Mouse (Mus musculus) midbrain, embryonic 13.5 days (tissue): ENCODE measurements around the gene Prdx1. TPM values are rescaled to one million over a fixed set of nuclear protein-coding genes. Genes with fewer than 3 reads are reported as not detected.
"Not testable (repeated sequence)": the region's sequence is repeated elsewhere in the genome, so short reads cannot be mapped to it uniquely, and the experiment has no call there.

Experiments used
- ATAC-seq: fragments of 200-750 bp; cut with Nextera tagmentation; 2 replicates; pipeline ENCODE4 v1.8.0; 2017; ENCODE audit warnings: mild to moderate bottlenecking, moderate TSS enrichment, moderate library complexity
- H3K27ac ChIP-seq: fragments of 300-500 bp; sonication (generic); 2 replicates; pipeline ENCODE4 v1.5.1; 2015; ENCODE audit warnings: inconsistent platforms, mild to moderate bottlenecking, moderate library complexity
- H3K27me3 ChIP-seq: fragments of 300-500 bp; sonication (generic); 2 replicates; pipeline ENCODE4 v1.6.1; 2015; ENCODE audit warnings: mild to moderate bottlenecking, inconsistent platforms
- H3K36me3 ChIP-seq: fragments of 300-500 bp; sonication (generic); 2 replicates; pipeline ENCODE4 v1.6.1; 2015; ENCODE audit warnings: mild to moderate bottlenecking, inconsistent platforms
- H3K4me1 ChIP-seq: fragments of 300-500 bp; sonication (generic); replicated peaks from 2 replicates; pipeline ENCODE4 v1.6.1; 2015; ENCODE audit warnings: inconsistent platforms
- H3K4me2 ChIP-seq: fragments of 300-500 bp; sonication (generic); replicated peaks from 2 replicates; pipeline ENCODE4 v1.6.1; 2015; ENCODE audit warnings: moderate library complexity, mild to moderate bottlenecking, inconsistent platforms
- H3K4me3 ChIP-seq: fragments of 300-500 bp; sonication (generic); replicated peaks from 2 replicates; pipeline ENCODE4 v1.5.1; 2015; ENCODE audit warnings: mild to moderate bottlenecking, inconsistent platforms
- H3K9ac ChIP-seq: fragments of 300-500 bp; sonication (generic); replicated peaks from 2 replicates; pipeline ENCODE4 v1.6.1; 2015; ENCODE audit warnings: mild to moderate bottlenecking, inconsistent platforms
- H3K9me3 ChIP-seq: fragments of 300-500 bp; sonication (generic); 2 replicates; pipeline ENCODE4 v1.6.1; 2016; ENCODE audit warnings: mild to moderate bottlenecking, inconsistent platforms
- WGBS: fragments of 180-500 bp; shearing (Covaris S2); methylation state at CpG from one replicate; pipeline ENCODE4 v1.1.7; 2015; 5-methylcytosine and 5-hydroxymethylcytosine counted together
- polyA plus RNA-seq: library from polyadenylated mRNA; unstranded; fragments of >200 nt; fragmentation: Nextera tagmentation; extraction: Ambion mirVana; gene quantifications from 2 replicates; pipeline ENCODE4 v1.2.1, GENCODE M21; 2015

The Prdx1 gene
- polyA plus RNA-seq, 1 experiment from 2014 or later, result 516 TPM

DNA sequence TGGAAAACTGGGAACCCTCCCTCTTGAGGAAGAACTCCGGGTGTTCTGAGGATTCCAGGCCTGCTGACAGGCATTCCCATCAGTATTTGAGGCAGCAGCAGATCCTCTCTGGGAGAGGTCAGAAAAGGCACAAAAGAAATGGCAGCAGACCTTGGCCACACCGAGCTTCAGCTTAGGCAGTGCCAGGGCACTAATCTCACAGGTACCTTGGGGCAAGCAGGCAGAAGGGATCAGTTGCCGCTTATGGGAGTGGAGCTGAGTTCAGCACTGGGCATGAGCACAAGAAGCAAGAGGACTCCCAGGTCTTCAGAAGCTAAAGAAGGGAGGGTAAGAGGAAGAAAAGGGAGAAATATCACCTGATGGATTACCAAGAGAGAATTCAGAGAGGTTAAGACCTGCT is 27.4 kb upstream of the Prdx1 start:
- no peak overlapping the region for H3K27ac ChIP-seq
- no peaks in the 10 kb centered on the region for H3K9me3 ChIP-seq
- 37% methylated on average over 3 of the region's 3 CpGs for WGBS
- no peak overlapping the region for H3K4me3 ChIP-seq
- no peak overlapping the region for H3K9ac ChIP-seq
- no peaks in the 10 kb centered on the region for H3K27me3 ChIP-seq
- H3K4me2 ChIP-seq, result no peak overlapping the region
- no peaks in the 10 kb centered on the region for H3K4me1 ChIP-seq
- no peak for ATAC-seq
- no peaks in the 10 kb centered on the region for H3K36me3 ChIP-seq

GRCm38 (mm10) chr4:116659474-116659873 is 25.9 kb upstream of the Prdx1 start:
- 87% methylated on average over 2 of the region's 2 CpGs for WGBS
- ATAC-seq, result no peak
- H3K9me3 ChIP-seq, result no peaks in the 10 kb centered on the region

GRCm38 (mm10) chr4:116659916-116660315 is 25.4 kb upstream of the Prdx1 start:
- H3K27ac ChIP-seq, ATAC-seq, H3K4me3 ChIP-seq, H3K36me3 ChIP-seq, H3K9ac ChIP-seq, H3K27me3 ChIP-seq, H3K4me2 ChIP-seq, H3K9me3 ChIP-seq, H3K4me1 ChIP-seq: not testable (repeated sequence)
- WGBS, result 90% methylated on average over 6 of the region's 6 CpGs

More at GRCm38 (mm10) chr4:116659474-116659873, 25.9 kb upstream of the Prdx1 start:
- Histone ChIP-seq H3K4me1 (no peaks in the 10 kb centered on the region), H3K27me3 (no peaks in the 10 kb centered on the region), H3K9ac (no peak overlapping the region), H3K4me3 (no peak overlapping the region), H3K36me3 (no peaks in the 10 kb centered on the region), H3K27ac (no peak overlapping the region), H3K4me2 (no peak overlapping the region)

DNA sequence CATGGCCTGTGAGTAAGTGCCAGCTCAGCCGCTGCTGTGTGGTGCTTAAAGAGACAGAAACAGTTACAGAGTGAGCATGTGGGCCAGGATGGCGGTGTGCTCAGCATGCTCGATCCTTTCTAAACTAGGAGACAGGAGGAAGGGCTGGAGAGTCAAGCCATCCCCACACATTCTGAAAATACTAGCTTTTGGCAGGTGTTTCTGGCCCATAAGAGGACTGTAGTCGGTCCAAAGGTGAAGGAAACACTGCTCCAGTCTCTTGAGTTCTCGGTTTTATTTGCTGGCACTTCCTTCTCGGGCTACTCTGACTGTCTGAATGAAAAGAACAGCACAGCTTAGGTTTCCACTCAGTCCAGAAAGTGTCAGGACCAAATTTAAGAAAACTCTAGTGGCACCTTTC is 24.5 kb upstream of the Prdx1 start:
- WGBS, result 79% methylated on average over 6 of the region's 6 CpGs
- ATAC-seq, result no peak

GRCm38 (mm10) chr4:116661998-116662397 is 23.3 kb upstream of the Prdx1 start:
- 96% methylated on average over 1 of the region's 1 CpGs for WGBS
- no peaks in the 10 kb centered on the region for H3K9me3 ChIP-seq
- H3K9ac ChIP-seq, result no peak overlapping the region
- no peaks in the 10 kb centered on the region for H3K36me3 ChIP-seq
- H3K27me3 ChIP-seq, result no peaks in the 10 kb centered on the region
- ATAC-seq, result no peak
- H3K4me3 ChIP-seq, result no peak overlapping the region
- H3K4me1 ChIP-seq, result no peaks in the 10 kb centered on the region
- H3K4me2 ChIP-seq, result no peak overlapping the region
- H3K27ac ChIP-seq, result no peak overlapping the region

More for the DNA sequence above, 24.5 kb upstream of the Prdx1 start:
- Histone ChIP-seq H3K9ac (no peak overlapping the region), H3K9me3 (no peaks in the 10 kb centered on the region), H3K27ac (no peak overlapping the region), H3K4me1 (no peaks in the 10 kb centered on the region), H3K36me3 (no peaks in the 10 kb centered on the region), H3K27me3 (no peaks in the 10 kb centered on the region), H3K4me2 (no peak overlapping the region), H3K4me3 (no peak overlapping the region)

DNA sequence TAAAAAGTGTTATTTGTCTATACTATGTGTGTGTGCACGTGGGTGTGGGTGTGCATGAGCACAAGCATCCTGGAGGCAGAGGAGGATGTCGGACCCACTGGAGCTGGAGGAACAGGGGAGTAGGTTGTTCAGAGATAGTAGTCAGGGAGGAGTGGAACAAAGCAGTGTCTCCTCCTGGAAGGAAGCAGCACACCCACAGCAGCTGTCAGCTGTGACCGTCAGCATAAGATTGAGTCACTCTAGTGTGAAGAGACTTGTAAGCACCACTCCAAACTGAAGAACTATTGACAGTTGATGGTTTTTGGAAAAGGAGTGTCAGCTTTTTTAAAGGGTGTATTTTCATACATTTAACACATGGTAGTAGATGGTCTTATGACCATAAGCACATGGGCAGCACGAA is 18.7 kb upstream of the Prdx1 start:
- Histone ChIP-seq H3K9me3 (no peaks in the 10 kb centered on the region), H3K4me3 (no peak overlapping the region), H3K27me3 (no peaks in the 10 kb centered on the region), H3K9ac (no peak overlapping the region), H3K36me3 (no peaks in the 10 kb centered on the region), H3K27ac (no peak overlapping the region), H3K4me1 (no peaks in the 10 kb centered on the region), H3K4me2 (no peak overlapping the region)
- ATAC-seq, result no peak
- 70% methylated on average over 4 of the region's 4 CpGs for WGBS

DNA sequence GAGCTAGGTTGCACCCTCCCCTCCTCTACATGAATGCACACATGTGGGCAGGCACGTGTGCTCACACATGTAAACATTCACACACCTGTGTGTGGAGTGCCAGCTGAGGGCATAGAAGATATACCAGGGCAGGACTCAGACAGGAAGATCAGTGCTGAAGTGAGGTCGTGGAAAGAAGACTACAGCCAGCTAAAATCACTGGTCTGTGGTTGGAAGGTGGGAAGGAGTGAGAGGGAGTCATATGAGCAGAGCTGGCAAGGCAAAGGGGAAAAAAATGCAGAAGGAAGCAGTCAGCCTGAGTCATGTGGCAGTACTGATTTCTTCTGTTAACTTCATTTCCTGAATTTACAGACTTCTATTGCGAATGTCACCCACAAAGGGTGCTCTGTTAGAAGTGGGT is 17.2 kb upstream of the Prdx1 start:
- Histone ChIP-seq H3K9me3 (no peaks in the 10 kb centered on the region), H3K36me3 (no peaks in the 10 kb centered on the region), H3K9ac (no peak overlapping the region), H3K27me3 (no peaks in the 10 kb centered on the region), H3K4me3 (no peak overlapping the region), H3K4me2 (no peak overlapping the region), H3K27ac (no peak overlapping the region), H3K4me1 (no peaks in the 10 kb centered on the region)
- 71% methylated on average over 3 of the region's 3 CpGs for WGBS
- no peak for ATAC-seq

- H3K4me3 ChIP-seq, result no peak overlapping the region
- ATAC-seq, result no peak
- no peaks in the 10 kb centered on the region for H3K4me1 ChIP-seq
- 56% methylated on average over 2 of the region's 2 CpGs for WGBS
- no peaks in the 10 kb centered on the region for H3K9me3 ChIP-seq
- no peaks in the 10 kb centered on the region for H3K36me3 ChIP-seq
- no peak overlapping the region for H3K9ac ChIP-seq
- no peaks in the 10 kb centered on the region for H3K27me3 ChIP-seq
- no peak overlapping the region for H3K4me2 ChIP-seq
- no peak overlapping the region for H3K27ac ChIP-seq
Measured at GRCm38 (mm10) chr4:116669291-116669690, 16.1 kb upstream of the Prdx1 start.

- Histone ChIP-seq H3K9me3 (no peaks in the 10 kb centered on the region), H3K4me3 (no peak overlapping the region), H3K9ac (no peak overlapping the region), H3K4me2 (no peak overlapping the region), H3K27ac (no peak overlapping the region), H3K27me3 (no peaks in the 10 kb centered on the region), H3K4me1 (no peaks in the 10 kb centered on the region), H3K36me3 (no peaks in the 10 kb centered on the region)
- no peak for ATAC-seq
- 82% methylated on average over 2 of the region's 2 CpGs for WGBS
Measured at GRCm38 (mm10) chr4:116672785-116673184, 12.6 kb upstream of the Prdx1 start.

DNA sequence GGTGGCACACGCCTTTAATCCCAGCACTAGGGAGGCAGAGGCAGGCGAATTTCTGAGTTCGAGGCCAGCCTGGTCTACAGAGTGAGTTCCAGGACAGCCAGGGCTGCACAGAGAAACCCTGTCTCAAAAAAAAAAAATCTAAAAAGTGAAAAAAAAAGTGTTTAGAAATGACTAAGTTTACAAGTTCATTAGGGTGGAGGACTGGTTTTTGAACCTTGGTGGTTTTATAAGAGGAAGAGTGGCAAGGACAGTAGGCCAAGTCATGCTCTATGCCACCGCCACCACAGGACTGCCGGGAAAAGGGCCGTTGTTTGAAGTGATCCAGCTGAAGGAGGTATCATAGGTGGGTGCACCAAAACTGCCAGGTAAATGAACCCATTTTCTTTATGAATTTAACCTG is 10.6 kb upstream of the Prdx1 start:
- H3K9me3 ChIP-seq, H3K4me3 ChIP-seq, H3K27me3 ChIP-seq, ATAC-seq, H3K36me3 ChIP-seq, H3K4me2 ChIP-seq, H3K9ac ChIP-seq, H3K4me1 ChIP-seq, H3K27ac ChIP-seq: not testable (repeated sequence)
- 94% methylated on average over 6 of the region's 6 CpGs for WGBS

- Histone ChIP-seq H3K9me3 (no peaks in the 10 kb centered on the region), H3K4me3 (no peak overlapping the region), H3K36me3 (no peaks in the 10 kb centered on the region), H3K27ac (no peak overlapping the region), H3K9ac (no peak overlapping the region), H3K27me3 (no peaks in the 10 kb centered on the region), H3K4me2 (no peak overlapping the region), H3K4me1 (no peaks in the 10 kb centered on the region)
- 86% methylated on average over 3 of the region's 3 CpGs for WGBS
- ATAC-seq, result no peak
Measured at GRCm38 (mm10) chr4:116676027-116676426, 9.3 kb upstream of the Prdx1 start.

GRCm38 (mm10) chr4:116677808-116678207 is 7.5 kb upstream of the Prdx1 start:
- Histone ChIP-seq H3K9me3 (no peaks in the 10 kb centered on the region), H3K4me2 (no peak overlapping the region), H3K27ac (no peak overlapping the region), H3K9ac (no peak overlapping the region), H3K4me3 (no peak overlapping the region), H3K4me1 (no peaks in the 10 kb centered on the region), H3K36me3 (no peaks in the 10 kb centered on the region), H3K27me3 (no peaks in the 10 kb centered on the region)
- ATAC-seq, result no peak
- 84% methylated on average over 1 of the region's 1 CpGs for WGBS

GRCm38 (mm10) chr4:116679141-116679540 is 6.2 kb upstream of the Prdx1 start:
- Histone ChIP-seq H3K4me3 (no peak overlapping the region), H3K9ac (no peak overlapping the region), H3K4me1 (no peaks in the 10 kb centered on the region), H3K27ac (no peak overlapping the region), H3K36me3 (no peaks in the 10 kb centered on the region), H3K27me3 (no peaks in the 10 kb centered on the region), H3K4me2 (no peak overlapping the region), H3K9me3 (no peaks in the 10 kb centered on the region)
- no peak for ATAC-seq
- 68% methylated on average over 5 of the region's 5 CpGs for WGBS
